Mouse (Mus musculus) forebrain, embryonic 11.5 days (tissue): ENCODE data around the gene Lin7a. TPM values are rescaled to one million over a fixed set of nuclear protein-coding genes. Genes with fewer than 3 reads are reported as not detected.

Experiments used
- ATAC-seq: fragments of 200-750 bp; cut with Nextera tagmentation; replicated peaks from 2 replicates; pipeline ENCODE4 v1.8.0; 2017; ENCODE audit warnings: moderate TSS enrichment; ENCODE audit not compliant: low FRiP score
- DNase-seq: peaks from one replicate; pipeline ENCODE4 v3.0.0-alpha.2; 2017; ENCODE audit warnings: low spot score
- H3K27ac ChIP-seq: fragments of 300-500 bp; sonication (generic); 2 replicates; pipeline ENCODE4 v1.5.1; 2014; ENCODE audit warnings: low read depth, low read length
- H3K27me3 ChIP-seq: fragments of 300-500 bp; sonication (generic); 2 replicates; pipeline ENCODE4 v1.6.1; 2014; ENCODE audit warnings: mild to moderate bottlenecking, low read length, mixed read lengths; ENCODE audit not compliant: control insufficient read depth, insufficient read depth
- H3K36me3 ChIP-seq: fragments of 300-500 bp; sonication (generic); 2 replicates; pipeline ENCODE4 v1.6.1; 2014; ENCODE audit warnings: mild to moderate bottlenecking, low read length, moderate library complexity, mixed read lengths; ENCODE audit not compliant: control insufficient read depth, insufficient read depth
- H3K4me1 ChIP-seq: fragments of 300-500 bp; sonication (generic); replicated peaks from 2 replicates; pipeline ENCODE4 v1.6.1; 2014; ENCODE audit warnings: low read length, mixed read lengths; ENCODE audit not compliant: control insufficient read depth, insufficient read depth
- H3K4me2 ChIP-seq: fragments of 300-500 bp; sonication (generic); 2 replicates; pipeline ENCODE4 v1.6.1; 2014; ENCODE audit warnings: low read depth, mild to moderate bottlenecking, low read length, moderate library complexity, mixed read lengths; ENCODE audit not compliant: severe bottlenecking
- H3K4me3 ChIP-seq: fragments of 300-500 bp; sonication (generic); 2 replicates; pipeline ENCODE4 v1.5.1; 2014; ENCODE audit warnings: low read depth, low read length
- H3K9ac ChIP-seq: fragments of 300-500 bp; sonication (generic); 2 replicates; pipeline ENCODE4 v1.6.1; 2014; ENCODE audit warnings: low read length
- H3K9me3 ChIP-seq: fragments of 300-500 bp; sonication (generic); 2 replicates; pipeline ENCODE4 v1.6.1; 2016; ENCODE audit warnings: low read length, mixed read lengths; ENCODE audit not compliant: control insufficient read depth
- WGBS: fragments of 180-500 bp; shearing (Covaris S2); extraction: QIAGEN DNeasy Blood & Tissue Kit; methylation state at CpG from one replicate; pipeline ENCODE4 v1.1.7; 2014; 5-methylcytosine and 5-hydroxymethylcytosine counted together
- polyA plus RNA-seq: library from polyadenylated mRNA; unstranded; fragments of >200 nt; fragmentation: Nextera tagmentation; extraction: Ambion mirVana; gene quantifications from 2 replicates; pipeline ENCODE4 v1.2.1, GENCODE M21; 2014

Gene Lin7a
- polyA plus RNA-seq, 1 experiment from 2014 or later = 3.6 TPM

- no peak overlapping the region for H3K9ac ChIP-seq
- no peaks in the 10 kb centered on the region for H3K36me3 ChIP-seq
- H3K27me3 ChIP-seq = no peaks in the 10 kb centered on the region
- no peak overlapping the region for H3K4me2 ChIP-seq
- WGBS = 92% methylated on average over 4 of the region's 4 CpGs
- H3K27ac ChIP-seq = no peak overlapping the region
- no peak for DNase-seq
- H3K9me3 ChIP-seq = no peaks in the 10 kb centered on the region
- no peaks in the 10 kb centered on the region for H3K4me1 ChIP-seq
- H3K4me3 ChIP-seq = no peak overlapping the region
- ATAC-seq = no peak
Measured at GRCm38 (mm10) chr10:107253191-107253965, 18.1 kb upstream of the Lin7a start.

- H3K9me3 ChIP-seq = no peaks in the 10 kb centered on the region
- H3K27ac ChIP-seq = no peak overlapping the region
- H3K4me3 ChIP-seq = no peak overlapping the region
- no peak for DNase-seq
- H3K4me2 ChIP-seq = no peak overlapping the region
- no peak for ATAC-seq
- H3K4me1 ChIP-seq = no peaks in the 10 kb centered on the region
- no peaks in the 10 kb centered on the region for H3K27me3 ChIP-seq
- no peak overlapping the region for H3K9ac ChIP-seq
- H3K36me3 ChIP-seq = no peaks in the 10 kb centered on the region
Measured at GRCm38 (mm10) chr10:107254656-107255055, 16.8 kb upstream of the Lin7a start.

- DNase-seq = no peak
- Histone ChIP-seq H3K27ac (no peak overlapping the region), H3K9me3 (no peaks in the 10 kb centered on the region), H3K9ac (no peak overlapping the region), H3K36me3 (no peaks in the 10 kb centered on the region), H3K4me3 (no peak overlapping the region), H3K27me3 (no peaks in the 10 kb centered on the region), H3K4me2 (no peak overlapping the region), H3K4me1 (no peaks in the 10 kb centered on the region)
- no peak for ATAC-seq
- 88% methylated on average over 6 of the region's 6 CpGs for WGBS
Measured at GRCm38 (mm10) chr10:107255351-107256050, 16.0 kb upstream of the Lin7a start.

- 87% methylated on average over 5 of the region's 5 CpGs for WGBS
- DNase-seq = no peak
Measured at GRCm38 (mm10) chr10:107256451-107256960, 15.0 kb upstream of the Lin7a start.

GRCm38 (mm10) chr10:107260428-107260827, 11.1 kb upstream of the Lin7a start:
- Histone ChIP-seq H3K4me3 (no peak overlapping the region), H3K36me3 (no peaks in the 10 kb centered on the region), H3K9me3 (no peaks in the 10 kb centered on the region), H3K4me2 (no peak overlapping the region), H3K4me1 (no peaks in the 10 kb centered on the region), H3K27ac (no peak overlapping the region), H3K27me3 (no peaks in the 10 kb centered on the region), H3K9ac (no peak overlapping the region)
- ATAC-seq (no peak), DNase-seq (no peak)
- WGBS = 85% methylated on average over 2 of the region's 2 CpGs

More at GRCm38 (mm10) chr10:107256451-107256960, 15.0 kb upstream of the Lin7a start:
- no peak for ATAC-seq
- H3K27me3 ChIP-seq = no peaks in the 10 kb centered on the region
- H3K4me1 ChIP-seq = no peaks in the 10 kb centered on the region
- H3K36me3 ChIP-seq = no peaks in the 10 kb centered on the region
- H3K4me3 ChIP-seq = no peak overlapping the region
- H3K4me2 ChIP-seq = no peak overlapping the region
- no peak overlapping the region for H3K9ac ChIP-seq
- H3K9me3 ChIP-seq = no peaks in the 10 kb centered on the region
- no peak overlapping the region for H3K27ac ChIP-seq

- WGBS = under 1% methylated on average over 41 of the region's 41 CpGs
Measured at GRCm38 (mm10) chr10:107272131-107272803, 781 bp downstream of the Lin7a start.

GRCm38 (mm10) chr10:107272804-107273145, 1.3 kb downstream of the Lin7a start:
- peak overlapping the region; percentile 60 for H3K9ac ChIP-seq
- H3K4me3 ChIP-seq = peak overlapping the region; percentile 47
- no peaks in the 10 kb centered on the region for H3K36me3 ChIP-seq
- H3K9me3 ChIP-seq = no peaks in the 10 kb centered on the region
- ATAC-seq (peak; percentile 53), DNase-seq (no peak)
- H3K27ac ChIP-seq = no peak overlapping the region
- WGBS = 6% methylated on average over 11 of the region's 11 CpGs
- H3K4me2 ChIP-seq = peak overlapping the region; percentile 94
- no peaks in the 10 kb centered on the region for H3K4me1 ChIP-seq
- peaks cover 13% of the 10 kb centered on the region for H3K27me3 ChIP-seq

More at GRCm38 (mm10) chr10:107272131-107272803, 781 bp downstream of the Lin7a start:
- Histone ChIP-seq H3K9ac (peak overlapping the region; percentile 60), H3K4me1 (no peaks in the 10 kb centered on the region), H3K9me3 (no peaks in the 10 kb centered on the region), H3K4me3 (peak overlapping the region; percentile 47), H3K36me3 (no peaks in the 10 kb centered on the region), H3K27me3 (peaks cover 13% of the 10 kb centered on the region), H3K4me2 (peak overlapping the region; percentile 94), H3K27ac (no peak overlapping the region)
- ATAC-seq (peak; percentile 71), DNase-seq (peak; percentile 77)

- ATAC-seq (no peak), DNase-seq (no peak)
- no peaks in the 10 kb centered on the region for H3K36me3 ChIP-seq
- H3K4me3 ChIP-seq = no peak overlapping the region
- H3K4me2 ChIP-seq = no peak overlapping the region
- no peaks in the 10 kb centered on the region for H3K9me3 ChIP-seq
- H3K27me3 ChIP-seq = peaks cover 13% of the 10 kb centered on the region
- no peak overlapping the region for H3K9ac ChIP-seq
- WGBS = 44% methylated on average over 6 of the region's 6 CpGs
- no peak overlapping the region for H3K27ac ChIP-seq
- H3K4me1 ChIP-seq = no peaks in the 10 kb centered on the region
Measured at GRCm38 (mm10) chr10:107273848-107274247, 2.4 kb downstream of the Lin7a start.
